Mouse (Mus musculus) embryonic facial prominence, embryonic 15.5 days (tissue): Measurements from ENCODE around the gene Bbox1. TPM values are rescaled to one million over a fixed set of nuclear protein-coding genes. Genes with fewer than 3 reads are reported as not detected.

Source experiments
- ATAC-seq: fragments of 200-750 bp; cut with Nextera tagmentation; 2 replicates; pipeline ENCODE4 v1.8.0; 2017; ENCODE audit warnings: low read depth, moderate TSS enrichment; ENCODE audit not compliant: insufficient number of reproducible peaks, low FRiP score, low TSS enrichment
- H3K27ac ChIP-seq: fragments of 300-500 bp; sonication (generic); replicated peaks from 2 replicates; pipeline ENCODE4 v1.5.1; 2015; ENCODE audit warnings: mild to moderate bottlenecking, inconsistent platforms
- H3K27me3 ChIP-seq: fragments of 300-500 bp; sonication (generic); 2 replicates; pipeline ENCODE4 v1.6.1; 2015; ENCODE audit warnings: inconsistent platforms
- H3K36me3 ChIP-seq: fragments of 300-500 bp; sonication (generic); 2 replicates; pipeline ENCODE4 v1.6.1; 2015; ENCODE audit warnings: mild to moderate bottlenecking, inconsistent platforms
- H3K4me1 ChIP-seq: fragments of 300-500 bp; sonication (generic); 2 replicates; pipeline ENCODE4 v1.6.1; 2015; ENCODE audit warnings: inconsistent platforms
- H3K4me2 ChIP-seq: fragments of 300-500 bp; sonication (generic); replicated peaks from 2 replicates; pipeline ENCODE4 v1.6.1; 2015; ENCODE audit warnings: mild to moderate bottlenecking, inconsistent platforms
- H3K4me3 ChIP-seq: fragments of 300-500 bp; sonication (generic); replicated peaks from 2 replicates; pipeline ENCODE4 v1.5.1; 2015; ENCODE audit warnings: mild to moderate bottlenecking, inconsistent platforms
- H3K9ac ChIP-seq: fragments of 300-500 bp; sonication (generic); 2 replicates; pipeline ENCODE4 v1.6.1; 2015; ENCODE audit warnings: inconsistent platforms
- H3K9me3 ChIP-seq: fragments of 300-500 bp; sonication (generic); replicated peaks from 2 replicates; pipeline ENCODE4 v1.6.1; 2016; ENCODE audit warnings: inconsistent platforms
- WGBS: fragments of 180-500 bp; shearing (Covaris S2); methylation state at CpG from one replicate; pipeline ENCODE4 v1.1.7; 2015; 5-methylcytosine and 5-hydroxymethylcytosine counted together
- polyA plus RNA-seq: library from polyadenylated mRNA; unstranded; fragments of >200 nt; fragmentation: Nextera tagmentation; extraction: Ambion mirVana; gene quantifications from 2 replicates; pipeline ENCODE4 v1.2.1, GENCODE M21; 2015

Bbox1 gene
- polyA plus RNA-seq, 1 experiment from 2014 or later: 1.6 TPM

DNA sequence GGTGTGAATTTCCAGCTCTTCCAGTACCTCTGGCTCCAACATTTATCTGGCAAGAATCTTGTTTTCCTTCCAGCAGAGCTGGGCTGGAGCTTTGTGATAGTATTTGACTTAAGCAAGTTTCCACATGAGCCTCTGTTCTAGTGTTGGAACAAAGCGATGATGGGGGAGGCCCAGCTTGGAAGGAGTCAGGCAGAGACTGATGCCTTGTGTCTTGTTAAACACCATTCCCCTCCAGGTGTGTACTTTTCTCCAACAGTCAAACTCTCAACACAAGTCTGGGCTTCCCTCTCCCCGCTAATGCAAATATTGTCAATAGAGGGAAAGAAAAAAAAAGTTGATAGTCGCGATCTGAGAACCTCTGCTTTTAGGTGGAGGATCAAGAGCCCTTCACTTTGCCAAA, 100.1 kb downstream of the Bbox1 start:
- H3K27ac ChIP-seq: peak overlapping the region; percentile 52; the same call in 1 of the 2 replicates
- no peaks in the 10 kb centered on the region for H3K27me3 ChIP-seq
- no peak for ATAC-seq
- no peaks in the 10 kb centered on the region for H3K9me3 ChIP-seq
- H3K4me1 ChIP-seq: no peaks in the 10 kb centered on the region
- H3K4me3 ChIP-seq: no peak overlapping the region
- H3K4me2 ChIP-seq: no peak overlapping the region
- WGBS: 64% methylated on average over 4 of the region's 4 CpGs
- no peaks in the 10 kb centered on the region for H3K36me3 ChIP-seq
- no peak overlapping the region for H3K9ac ChIP-seq

Other genes with a start within 250 kb of the Bbox1 start
- 101 and 112 TPM in 2 replicates for gene Fibin, start 48.6 kb upstream of the Bbox1 start, polyA plus RNA-seq